Mouse (Mus musculus) embryonic fibroblast, embryonic 13.5 days (primary cell): ENCODE measurements around the gene Rnd2.

Experiments used
- CTCF ChIP-seq: IDR thresholded peaks from 2 replicates; pipeline ENCODE4 v1.5.1; 2011; ENCODE audit warnings: mild to moderate bottlenecking, control low read depth, low read length, moderate library complexity, borderline replicate concordance; ENCODE audit not compliant: insufficient read depth
- POLR2A ChIP-seq: IDR thresholded peaks from 2 replicates; pipeline ENCODE4 v1.6.1; 2011; ENCODE audit warnings: low read depth, mild to moderate bottlenecking, control low read depth, low read length, moderate library complexity

DNA sequence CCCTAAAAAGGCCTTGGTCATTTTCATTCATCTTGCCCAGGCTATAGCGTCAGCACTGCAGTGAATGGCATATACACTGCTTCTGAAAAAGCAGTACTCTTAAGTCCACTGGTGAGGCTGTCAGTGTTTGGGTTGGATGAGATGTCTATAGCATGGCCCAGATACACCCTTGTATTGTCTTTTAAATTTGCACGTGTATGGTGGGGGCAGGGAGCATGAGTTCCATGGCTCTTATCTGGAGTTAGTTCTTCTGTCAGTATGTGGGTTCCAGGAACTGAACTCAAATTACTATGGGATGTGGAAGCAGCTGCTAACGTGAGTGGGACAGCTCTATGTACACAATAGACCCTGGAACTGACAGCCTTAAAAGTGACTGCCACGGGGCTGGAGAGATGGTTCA, 29.0 kb upstream of the Rnd2 start:
- TF ChIP-seq CTCF, result no peak
- no peak for TF ChIP-seq POLR2A
